In the genomic region with DNA sequence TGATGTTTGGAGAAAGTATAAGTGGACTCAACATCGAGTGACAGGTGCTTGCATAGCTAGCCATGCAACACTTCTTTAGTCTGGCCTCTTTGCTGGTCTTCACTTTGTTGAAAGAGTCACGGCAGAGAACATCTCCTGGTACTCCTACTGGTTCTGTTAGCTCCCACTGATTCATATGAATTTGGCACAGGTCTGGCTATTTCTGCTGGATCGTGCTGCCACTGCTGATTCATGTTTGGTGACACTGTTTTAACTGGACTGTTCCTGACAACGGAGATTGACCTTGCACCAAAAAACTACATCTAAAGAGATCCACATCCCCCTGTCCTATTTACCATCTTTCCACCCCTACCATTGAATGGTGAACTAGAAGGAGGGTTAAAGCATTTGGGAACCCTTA, we compare ENCODE assay signal across 15 mouse cellular contexts.
"Had no signal": no experiment of that assay in that cellular context is flagged by ENCODE, and none has a peak within 500 bp of the region (broad histone marks: within the 10 kb centered on the region; RNA-seq: fewer than 3 reads in every experiment).

No protein-coding gene starts in this region.

- H3K4me3 ChIP-seq: midbrain, embryonic 13.5 days; midbrain, embryonic 15.5 days; neural tube, embryonic 12.5 days; stomach, embryonic 15.5 days had no signal

- H3K4me1 ChIP-seq: midbrain, embryonic 13.5 days; midbrain, embryonic 15.5 days; neural tube, embryonic 12.5 days; stomach, embryonic 15.5 days had no signal

- H3K27me3 ChIP-seq: megakaryocyte, embryonic 14.5 days; midbrain, embryonic 13.5 days; midbrain, embryonic 15.5 days; neural tube, embryonic 12.5 days; stomach, embryonic 15.5 days had no signal

- DNase-seq: liver, postnatal 0 days; lung, embryonic 14.5 days; lung, postnatal 14 days; lung, postnatal 36 days; right cerebral cortex, postnatal 14 days; thymus, adult 2 months; thymus, postnatal 4 days had no signal

- ATAC-seq: liver, postnatal 0 days; midbrain, embryonic 13.5 days; midbrain, embryonic 15.5 days had no signal

- H3K36me3 ChIP-seq: midbrain, embryonic 13.5 days; midbrain, embryonic 15.5 days; neural tube, embryonic 12.5 days; stomach, embryonic 15.5 days had no signal

- H3K9ac ChIP-seq: liver, postnatal 0 days; lung, embryonic 14.5 days; midbrain, embryonic 13.5 days; midbrain, embryonic 15.5 days; neural tube, embryonic 12.5 days; stomach, embryonic 15.5 days had no signal

- H3K27ac ChIP-seq: macrophage; midbrain, embryonic 13.5 days; midbrain, embryonic 15.5 days; neural tube, embryonic 12.5 days; stomach, embryonic 15.5 days; stomach, postnatal 0 days had no signal

- H3K9me3 ChIP-seq: midbrain, embryonic 13.5 days; midbrain, embryonic 15.5 days; neural tube, embryonic 12.5 days; stomach, embryonic 15.5 days had no signal

- H3K4me2 ChIP-seq: lung, embryonic 14.5 days; midbrain, embryonic 11.5 days; midbrain, embryonic 13.5 days; midbrain, embryonic 15.5 days; neural tube, embryonic 12.5 days; stomach, embryonic 15.5 days had no signal
